In the genomic region with DNA sequence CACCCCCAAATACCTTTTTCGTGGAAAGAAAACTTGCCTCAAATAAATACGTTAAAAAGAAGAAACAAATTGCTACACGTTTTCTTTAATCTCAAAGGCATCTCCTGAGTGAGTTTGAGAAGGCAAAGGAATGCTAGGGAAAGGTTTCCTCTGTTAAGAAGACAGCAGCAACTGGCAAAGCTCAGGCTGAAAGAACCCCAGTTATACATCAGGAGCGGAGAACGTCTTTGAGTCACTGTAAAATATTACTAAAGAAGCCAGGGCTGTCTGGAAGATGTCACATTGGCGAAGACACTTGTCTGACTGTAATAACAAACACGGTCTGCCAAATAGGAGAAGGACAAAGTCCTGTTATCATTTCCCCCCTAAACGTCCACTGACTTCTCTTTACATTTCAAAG, we compare ENCODE assay signal across 31 mouse cellular contexts. TPM values are rescaled to one million over a fixed set of nuclear protein-coding genes. Genes with fewer than 3 reads are reported as not detected.
DNase-seq lines count a peak whose midpoint lies in the region; ATAC-seq and TF ChIP-seq lines count a peak whose summit lies in the region.
"Had no signal": no experiment of that assay in that cellular context is flagged by ENCODE, and none has a peak within 500 bp of the region (broad histone marks: within the 10 kb centered on the region; RNA-seq: fewer than 3 reads in every experiment).

No protein-coding gene starts in this region.

- DNase-seq in heart, postnatal 10 days = no peak
- no peak for DNase-seq in heart, postnatal 0 days (ENCODE audit: low spot score)
- no peak for DNase-seq in heart, postnatal 25 days (ENCODE audit: low spot score)
- peak; percentile 26 for DNase-seq in midbrain, embryonic 11.5 days (ENCODE audit: low spot score, missing footprints)
- no peak for DNase-seq in midbrain, embryonic 10.5 days (ENCODE audit: low spot score)
- no peak for DNase-seq in stomach, postnatal 0 days (ENCODE audit: low spot score)
- DNase-seq in cerebellum, adult 2 months = no peak
- DNase-seq: adrenal gland, postnatal 25 days; cerebellum, adult 11-12 months; cerebellum, postnatal 10 days; kidney, adult 9 months; kidney, postnatal 25 days; lung, postnatal 4 days; midbrain, embryonic 14.5 days; retina, postnatal 1 day; right cerebral cortex, postnatal 14 days; thymus, adult 2 months; thymus, postnatal 36 days had no signal

- H3K4me2 ChIP-seq in heart, embryonic 12.5 days = peak overlapping the region; percentile 44
- H3K4me2 ChIP-seq in heart, postnatal 0 days (ENCODE audit: low read depth, low read length) = peak overlapping the region; percentile 30; the same call in 1 of the 2 replicates
- H3K4me2 ChIP-seq in midbrain, embryonic 11.5 days = no peak overlapping the region
- H3K4me2 ChIP-seq in stomach, postnatal 0 days (replicated peaks; ENCODE audit: low read depth) = peak overlapping the region; percentile 30; the same call in 1 of the 2 replicates
- H3K4me2 ChIP-seq: embryonic facial prominence, embryonic 13.5 days; forebrain, embryonic 15.5 days; hindbrain, embryonic 14.5 days; limb, embryonic 13.5 days; liver, embryonic 11.5 days; neural tube, embryonic 15.5 days had no signal

- TF ChIP-seq EP300 in heart, postnatal 0 days (IDR thresholded peaks at IDR 0.05; ENCODE audit: low read depth) = no peak
- no peak for TF ChIP-seq EP300 in stomach, postnatal 0 days (optimal IDR thresholded peaks at IDR 0.05)

- WGBS in heart, embryonic 12.5 days = 35% methylated on average over 8 of the region's 8 CpGs
- WGBS in heart, postnatal 0 days = 43% methylated on average over 8 of the region's 8 CpGs
- WGBS in midbrain, embryonic 11.5 days = 84% methylated on average over 8 of the region's 8 CpGs
- WGBS in midbrain, embryonic 10.5 days = 90% methylated on average over 8 of the region's 8 CpGs
- WGBS in stomach, postnatal 0 days = 40% methylated on average over 8 of the region's 8 CpGs
- WGBS in cerebellum, adult 2 months = 85% methylated on average over 8 of the region's 8 CpGs

- H3K36me3 ChIP-seq in heart, embryonic 12.5 days = no peaks in the 10 kb centered on the region
- no peaks in the 10 kb centered on the region for H3K36me3 ChIP-seq in heart, postnatal 0 days (replicated peaks; ENCODE audit: control insufficient read depth, insufficient read depth, low read length)
- no peaks in the 10 kb centered on the region for H3K36me3 ChIP-seq in midbrain, embryonic 11.5 days (ENCODE audit: control insufficient read depth, insufficient read depth, low read length)
- no peaks in the 10 kb centered on the region for H3K36me3 ChIP-seq in midbrain, embryonic 10.5 days
- no peaks in the 10 kb centered on the region for H3K36me3 ChIP-seq in stomach, postnatal 0 days (ENCODE audit: control insufficient read depth, insufficient read depth, low read length)
- H3K36me3 ChIP-seq: embryonic facial prominence, embryonic 13.5 days; forebrain, embryonic 10.5 days; forebrain, embryonic 15.5 days; limb, embryonic 13.5 days; neural tube, embryonic 15.5 days had no signal

- no peaks in the 10 kb centered on the region for H3K27me3 ChIP-seq in heart, embryonic 12.5 days (replicated peaks)
- no peaks in the 10 kb centered on the region for H3K27me3 ChIP-seq in heart, postnatal 0 days (ENCODE audit: control insufficient read depth, insufficient read depth, low read length)
- no peaks in the 10 kb centered on the region for H3K27me3 ChIP-seq in midbrain, embryonic 11.5 days (ENCODE audit: control insufficient read depth, insufficient read depth, low read length)
- no peaks in the 10 kb centered on the region for H3K27me3 ChIP-seq in midbrain, embryonic 10.5 days (ENCODE audit: low read depth, poor library complexity, severe bottlenecking)
- no peaks in the 10 kb centered on the region for H3K27me3 ChIP-seq in stomach, postnatal 0 days (ENCODE audit: control insufficient read depth, insufficient read depth, low read length)
- no peaks in the 10 kb centered on the region for H3K27me3 ChIP-seq in cerebellum, adult 2 months (ENCODE audit: control insufficient read depth, insufficient read depth, low read length)
- H3K27me3 ChIP-seq: embryonic facial prominence, embryonic 13.5 days; forebrain, embryonic 15.5 days; limb, embryonic 13.5 days; megakaryocyte, embryonic 14.5 days; neural tube, embryonic 15.5 days had no signal

- no peak overlapping the region for H3K4me3 ChIP-seq in heart, embryonic 12.5 days
- no peak overlapping the region for H3K4me3 ChIP-seq in heart, postnatal 0 days (ENCODE audit: low read depth, low read length)
- no peak overlapping the region for H3K4me3 ChIP-seq in midbrain, embryonic 11.5 days (ENCODE audit: low read depth, low read length)
- no peak overlapping the region for H3K4me3 ChIP-seq in midbrain, embryonic 10.5 days
- H3K4me3 ChIP-seq in stomach, postnatal 0 days (ENCODE audit: low read depth, low read length) = no peak overlapping the region
- no peak overlapping the region for H3K4me3 ChIP-seq in cerebellum, adult 2 months (replicated peaks; ENCODE audit: insufficient read depth, low read depth, low read length)
- H3K4me3 ChIP-seq: embryonic facial prominence, embryonic 13.5 days; forebrain, embryonic 10.5 days; forebrain, embryonic 15.5 days; layer of hippocampus, adult 2 months; limb, embryonic 13.5 days; megakaryocyte, embryonic 14.5 days; neural tube, embryonic 15.5 days had no signal

- intact Hi-C loops in heart, postnatal 10 days (cut with DNase I) = no loop called here
- intact Hi-C loops in heart, postnatal 25 days (cut with DNase I) = loop anchor here (10.0 kb wide), 1 partner anchor 967 kb away; no protein-coding TSS in a partner anchor

- no peaks in the 10 kb centered on the region for H3K9me3 ChIP-seq in heart, embryonic 12.5 days (replicated peaks)
- H3K9me3 ChIP-seq in heart, postnatal 0 days (replicated peaks; ENCODE audit: control insufficient read depth, low read length) = no peaks in the 10 kb centered on the region
- no peaks in the 10 kb centered on the region for H3K9me3 ChIP-seq in midbrain, embryonic 11.5 days (ENCODE audit: control insufficient read depth, low read length)
- H3K9me3 ChIP-seq in midbrain, embryonic 10.5 days (replicated peaks) = no peaks in the 10 kb centered on the region
- no peaks in the 10 kb centered on the region for H3K9me3 ChIP-seq in stomach, postnatal 0 days (ENCODE audit: control insufficient read depth, low read length)
- H3K9me3 ChIP-seq: embryonic facial prominence, embryonic 13.5 days; forebrain, embryonic 10.5 days; forebrain, embryonic 15.5 days; megakaryocyte, embryonic 14.5 days; neural tube, embryonic 15.5 days had no signal

- H3K9ac ChIP-seq in heart, embryonic 12.5 days = no peak overlapping the region
- no peak overlapping the region for H3K9ac ChIP-seq in heart, postnatal 0 days (replicated peaks; ENCODE audit: low read depth, low read length)
- H3K9ac ChIP-seq in midbrain, embryonic 11.5 days (ENCODE audit: low read length) = no peak overlapping the region
- no peak overlapping the region for H3K9ac ChIP-seq in stomach, postnatal 0 days (ENCODE audit: low read length)
- H3K9ac ChIP-seq: embryonic facial prominence, embryonic 13.5 days; forebrain, embryonic 15.5 days; hindbrain, embryonic 14.5 days; limb, embryonic 13.5 days; neural tube, embryonic 15.5 days had no signal

- no peak for ATAC-seq in heart, embryonic 12.5 days (ENCODE audit: insufficient number of reproducible peaks, low FRiP score)
- no peak for ATAC-seq in heart, postnatal 0 days (ENCODE audit: insufficient read depth, low read depth)
- no peak for ATAC-seq in midbrain, embryonic 11.5 days (ENCODE audit: low FRiP score)
- ATAC-seq in stomach, postnatal 0 days (ENCODE audit: low FRiP score, low TSS enrichment) = no peak
- ATAC-seq: forebrain, embryonic 15.5 days had no signal

- H3K4me1 ChIP-seq in heart, embryonic 12.5 days (replicated peaks) = peaks cover 24% of the 10 kb centered on the region
- H3K4me1 ChIP-seq in heart, postnatal 0 days (ENCODE audit: control insufficient read depth, insufficient read depth) = peaks cover 14% of the 10 kb centered on the region
- H3K4me1 ChIP-seq in midbrain, embryonic 11.5 days (ENCODE audit: control insufficient read depth, insufficient read depth, low read length) = no peaks in the 10 kb centered on the region
- no peaks in the 10 kb centered on the region for H3K4me1 ChIP-seq in midbrain, embryonic 10.5 days
- H3K4me1 ChIP-seq in stomach, postnatal 0 days (replicated peaks; ENCODE audit: control insufficient read depth, insufficient read depth) = no peaks in the 10 kb centered on the region
- no peaks in the 10 kb centered on the region for H3K4me1 ChIP-seq in cerebellum, adult 2 months (ENCODE audit: control insufficient read depth, insufficient read depth, low read length)
- H3K4me1 ChIP-seq: embryonic facial prominence, embryonic 13.5 days; forebrain, embryonic 10.5 days; forebrain, embryonic 15.5 days; limb, embryonic 13.5 days; megakaryocyte, embryonic 14.5 days; neural tube, embryonic 15.5 days had no signal

- TF ChIP-seq CTCF in heart, postnatal 0 days (IDR thresholded peaks at IDR 0.05; ENCODE audit: low read depth) = no peak
- TF ChIP-seq CTCF in stomach, postnatal 0 days (IDR thresholded peaks at IDR 0.05; ENCODE audit: low read depth) = no peak
- TF ChIP-seq CTCF in cerebellum, adult 2 months (IDR thresholded peaks at IDR 0.05; ENCODE audit: borderline replicate concordance, insufficient read depth, low read depth, low read length) = no peak

- TF ChIP-seq POLR2A in cerebellum, adult 2 months (IDR thresholded peaks at IDR 0.05; ENCODE audit: borderline replicate concordance, insufficient read depth, low read length) = no peak

- H3K27ac ChIP-seq in heart, embryonic 12.5 days (ENCODE audit: poor library complexity, severe bottlenecking) = peak overlapping the region; percentile 47; the same call in 1 of the 2 replicates
- no peak overlapping the region for H3K27ac ChIP-seq in heart, postnatal 0 days (ENCODE audit: low read depth)
- no peak overlapping the region for H3K27ac ChIP-seq in midbrain, embryonic 11.5 days (ENCODE audit: low read depth, low read length)
- H3K27ac ChIP-seq in midbrain, embryonic 10.5 days (replicated peaks) = no peak overlapping the region
- 0 out of 2 replicates have a peak overlapping the region, but pooled peaks have one; percentile 30 for H3K27ac ChIP-seq in stomach, postnatal 0 days (replicated peaks)
- H3K27ac ChIP-seq in cerebellum, adult 2 months (ENCODE audit: insufficient read depth, low read length) = no peak overlapping the region
- H3K27ac ChIP-seq: embryonic facial prominence, embryonic 13.5 days; forebrain, embryonic 10.5 days; forebrain, embryonic 15.5 days; hindbrain, embryonic 14.5 days; layer of hippocampus, adult 2 months; limb, embryonic 13.5 days; neural tube, embryonic 15.5 days had no signal

RNA-seq across cellular contexts. Expression of a gene that starts 10.0 kb away (rescaled TPM):
- 0.13 TPM in 2 replicates for polyA plus RNA-seq in heart, embryonic 12.5 days (2016; fragmentation: Nextera tagmentation; extraction: Ambion mirVana)
- under 1 TPM; 0.05 to 0.07 TPM for total RNA-seq in heart, postnatal 10 days (2021)
- 0.08 TPM in 2 replicates for total RNA-seq in heart, postnatal 0 days (2014; rRNA removed; ENCODE audit: low replicate concordance)
- 0.10 and 0.15 TPM in 2 replicates for polyA plus RNA-seq in heart, postnatal 0 days (2015; fragmentation: Nextera tagmentation; extraction: Ambion mirVana)
- under 1 TPM; 0.03 to 0.05 TPM for total RNA-seq in heart, postnatal 25 days (2021)
- polyA plus RNA-seq in midbrain, embryonic 11.5 days (2014; fragmentation: Nextera tagmentation; extraction: Ambion mirVana) = 0.01 TPM in 1 of 2 replicates, not detected in the other
- 0.01 TPM in 1 of 2 replicates, not detected in the other for polyA plus RNA-seq in midbrain, embryonic 10.5 days (2016; fragmentation: Nextera tagmentation; extraction: Ambion mirVana)
- 0.01 and 0.02 TPM in 2 replicates for polyA plus RNA-seq in stomach, postnatal 0 days (2015; fragmentation: Nextera tagmentation; extraction: Ambion mirVana)
- 0.03 and 0.05 TPM in 2 replicates for polyA plus RNA-seq in cerebellum, adult 2 months (2012; rRNA removed)
- total RNA-seq: hematopoietic stem cell, adult 5-6 weeks; MEL; monocyte, adult 5-6 weeks had no signal
- polyA plus RNA-seq: forebrain, embryonic 10.5 days had no signal

Comparison
In these comparisons a context has a peak if more than half of its experiments do, and no peak if none do; other contexts are left out.
1. H3K27ac ChIP-seq: peak in heart, embryonic 12.5 days (single experiment) and stomach, postnatal 0 days (single experiment); none in heart, postnatal 0 days (single experiment), midbrain, embryonic 11.5 days (single experiment), midbrain, embryonic 10.5 days (single experiment) and cerebellum, adult 2 months (single experiment).